Mouse (Mus musculus): Measurements from ENCODE around the gene Polr2f.

Polr2f gene

DNA sequence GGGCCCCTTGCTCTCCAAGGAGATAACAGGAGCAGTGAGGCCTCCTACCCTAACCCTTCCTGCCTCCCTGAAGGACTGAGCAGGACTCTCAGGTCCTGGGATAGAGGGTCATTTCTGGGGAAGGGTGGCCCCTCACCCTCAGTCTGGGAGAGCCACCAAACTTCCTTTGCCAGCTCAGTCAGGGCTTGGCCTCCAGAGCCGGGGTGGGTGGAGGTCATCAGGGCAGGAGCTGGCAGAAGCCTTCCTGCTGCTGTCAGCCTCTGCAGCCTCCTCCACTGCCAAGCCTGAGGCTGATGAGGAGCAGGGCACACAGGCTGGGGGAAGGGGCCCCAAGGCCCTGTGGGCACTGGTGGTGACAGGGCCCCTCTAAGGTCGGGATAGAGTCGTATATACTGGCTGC, 14.8 kb downstream of the Polr2f start:
- DNase-seq (ENCODE audit: low read depth, low spot score), result no peak

DNA sequence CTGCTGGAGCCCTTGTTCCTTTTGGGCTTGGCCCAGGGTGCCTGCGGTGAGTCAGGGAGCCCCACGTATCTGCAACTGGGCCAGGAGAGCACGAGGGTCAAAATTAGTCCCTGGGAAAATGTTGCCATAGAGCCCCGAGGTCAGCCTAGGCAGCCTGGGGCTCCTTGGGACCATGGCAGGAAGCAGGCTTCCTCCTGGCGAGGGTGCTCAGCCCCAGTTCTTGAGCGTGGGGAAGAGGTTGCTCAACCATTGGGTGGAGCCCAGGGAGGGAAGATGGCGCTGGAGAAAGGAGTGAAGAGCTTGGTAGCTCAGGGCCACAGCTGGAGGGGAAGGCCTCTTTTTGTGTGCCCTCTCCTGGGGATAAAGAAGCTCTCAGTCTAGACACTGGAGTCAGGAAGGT, 21.5 kb downstream of the Polr2f start:
- DNase-seq (ENCODE audit: low read depth, low spot score), result no peak

DNA sequence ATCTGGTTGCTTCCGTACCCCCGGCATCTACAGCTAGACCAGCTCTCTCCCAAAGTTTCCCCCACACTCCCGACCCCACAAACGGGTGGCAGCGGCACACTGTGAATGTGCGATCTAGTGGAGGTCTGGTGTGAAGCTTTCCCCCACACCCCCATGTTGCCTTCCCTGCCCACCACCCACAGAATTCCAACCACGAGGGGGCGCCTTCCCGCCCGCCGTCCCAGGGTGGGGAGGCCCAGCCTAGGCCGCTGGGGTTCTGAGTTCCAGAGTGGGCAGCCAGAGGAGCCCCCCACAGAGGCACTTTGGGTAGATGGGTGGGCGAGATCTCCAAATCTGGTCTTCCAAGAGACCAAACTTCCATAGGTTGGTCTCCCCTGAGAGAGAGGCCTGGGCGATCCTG, 22.0 kb downstream of the Polr2f start:
- DNase-seq (ENCODE audit: low read depth, low spot score), result no peak

DNA sequence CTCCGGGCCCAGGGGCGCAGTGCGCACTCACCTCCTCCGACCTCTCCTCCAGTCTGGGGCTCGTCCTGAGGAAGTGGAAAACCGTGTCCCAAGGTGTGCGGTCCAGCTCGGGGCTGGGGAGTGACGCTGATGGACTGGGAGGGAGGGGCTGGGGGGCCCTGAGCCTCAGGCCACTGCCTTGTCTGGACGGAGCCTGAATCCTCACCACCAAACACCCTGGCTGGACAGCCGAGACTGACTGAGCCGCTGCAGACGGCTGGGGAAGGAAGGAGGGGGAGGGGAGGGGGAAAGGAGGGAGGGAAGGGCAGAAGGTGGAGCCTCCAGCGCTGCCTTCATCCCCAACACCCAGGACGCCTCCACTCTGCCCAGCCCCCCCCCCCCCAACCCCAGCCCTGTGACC, 23.4 kb downstream of the Polr2f start:
- no peak for DNase-seq (ENCODE audit: low read depth, low spot score)

DNA sequence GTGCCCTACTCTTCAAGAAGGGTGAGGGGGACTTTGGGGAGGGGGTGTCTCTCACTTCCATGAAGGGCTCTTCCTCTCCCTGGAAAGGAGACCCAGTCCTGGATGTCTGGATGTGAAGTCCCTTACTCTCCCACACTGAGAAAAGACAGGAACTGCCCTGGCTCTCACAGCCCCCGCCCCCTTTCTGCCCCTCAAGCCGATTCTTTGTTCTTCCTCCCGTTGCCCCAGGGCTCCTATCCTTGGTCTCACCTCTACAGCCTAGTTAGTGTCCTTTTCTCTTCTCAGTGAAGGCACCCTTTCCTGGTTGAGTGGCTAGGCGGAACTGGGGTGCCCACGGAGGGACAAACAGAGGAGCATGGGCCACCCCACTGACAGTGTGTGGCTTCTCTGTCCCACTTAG, 24.3 kb downstream of the Polr2f start, which contains the start of gene Sox10:
TSS of gene Sox10 (minus strand) at position 101 of the 400 bp plus-strand sequence.
- no peak for DNase-seq (ENCODE audit: low read depth, low spot score)

DNA sequence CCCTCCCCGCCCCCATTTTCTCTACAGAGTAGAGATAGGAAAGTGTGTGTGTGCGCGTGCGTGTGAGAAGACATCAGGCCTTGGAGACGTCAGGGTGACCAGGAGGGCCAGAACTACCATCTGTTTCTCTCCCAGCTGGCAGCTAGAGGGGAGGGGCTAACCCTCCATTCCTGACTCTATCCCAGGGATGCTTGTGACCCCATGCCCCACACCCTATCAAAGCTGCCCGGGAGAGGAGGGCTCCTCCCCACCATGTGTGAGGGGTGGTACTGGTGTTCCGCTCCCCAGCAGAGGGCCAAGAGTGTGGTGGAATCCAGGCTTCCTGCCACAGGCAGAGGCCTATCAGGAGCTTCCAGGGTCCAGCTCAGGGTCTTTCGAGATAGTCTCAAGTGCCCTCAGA, 25.9 kb downstream of the Polr2f start:
- DNase-seq (ENCODE audit: low read depth, low spot score), result no peak

DNA sequence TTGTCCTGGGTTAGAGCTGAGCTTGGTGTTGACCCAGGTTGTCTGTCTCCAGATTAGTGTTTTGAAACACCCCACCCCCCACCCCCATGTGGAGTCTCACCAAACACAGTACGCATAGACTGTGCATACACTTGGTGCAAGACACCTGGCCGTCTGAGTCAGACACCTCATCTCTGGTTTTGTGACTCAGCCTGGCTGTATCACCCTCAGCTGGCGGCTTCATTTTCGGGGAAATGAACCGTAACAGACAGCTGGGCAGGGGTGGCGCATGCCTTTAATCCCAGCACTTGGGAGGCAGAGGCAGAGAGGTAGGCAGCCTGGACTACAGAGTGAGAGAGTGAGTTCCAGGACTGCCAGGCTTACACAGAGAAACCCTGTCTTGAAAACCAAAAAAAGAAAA, 36.1 kb downstream of the Polr2f start:
- no peak for DNase-seq (ENCODE audit: low read depth, low spot score)

- no peak for DNase-seq (ENCODE audit: low read depth, low spot score)
Measured at GRCm38 (mm10) chr15:79185213-79185612, 44.4 kb downstream of the Polr2f start.

DNA sequence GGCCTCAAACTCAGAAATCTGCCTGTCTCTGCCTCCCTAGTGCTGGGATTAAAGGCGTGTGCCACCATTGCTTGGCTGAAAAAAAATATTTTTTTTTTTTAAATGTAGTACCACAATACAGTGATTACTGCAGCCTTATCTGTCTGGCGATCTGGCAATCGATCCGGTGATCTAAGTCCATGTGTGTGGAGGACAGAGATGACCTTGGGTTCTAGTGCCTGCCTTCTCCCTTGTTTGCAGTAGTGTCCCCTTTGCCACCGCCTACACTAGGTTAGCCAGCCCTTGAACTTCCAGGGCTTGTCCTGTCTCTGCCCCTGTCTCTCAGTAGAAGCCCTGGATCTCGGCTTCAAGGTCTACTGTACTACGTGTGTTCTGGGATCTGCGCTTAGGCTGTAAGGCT, 47.0 kb downstream of the Polr2f start:
- no peak for DNase-seq (ENCODE audit: low read depth, low spot score)

- no peak for DNase-seq (ENCODE audit: low read depth, low spot score)
Measured at GRCm38 (mm10) chr15:79191426-79191825, 50.6 kb downstream of the Polr2f start.

GRCm38 (mm10) chr15:79192450-79192849, 51.6 kb downstream of the Polr2f start:
- no peak for DNase-seq (ENCODE audit: low read depth, low spot score)

DNA sequence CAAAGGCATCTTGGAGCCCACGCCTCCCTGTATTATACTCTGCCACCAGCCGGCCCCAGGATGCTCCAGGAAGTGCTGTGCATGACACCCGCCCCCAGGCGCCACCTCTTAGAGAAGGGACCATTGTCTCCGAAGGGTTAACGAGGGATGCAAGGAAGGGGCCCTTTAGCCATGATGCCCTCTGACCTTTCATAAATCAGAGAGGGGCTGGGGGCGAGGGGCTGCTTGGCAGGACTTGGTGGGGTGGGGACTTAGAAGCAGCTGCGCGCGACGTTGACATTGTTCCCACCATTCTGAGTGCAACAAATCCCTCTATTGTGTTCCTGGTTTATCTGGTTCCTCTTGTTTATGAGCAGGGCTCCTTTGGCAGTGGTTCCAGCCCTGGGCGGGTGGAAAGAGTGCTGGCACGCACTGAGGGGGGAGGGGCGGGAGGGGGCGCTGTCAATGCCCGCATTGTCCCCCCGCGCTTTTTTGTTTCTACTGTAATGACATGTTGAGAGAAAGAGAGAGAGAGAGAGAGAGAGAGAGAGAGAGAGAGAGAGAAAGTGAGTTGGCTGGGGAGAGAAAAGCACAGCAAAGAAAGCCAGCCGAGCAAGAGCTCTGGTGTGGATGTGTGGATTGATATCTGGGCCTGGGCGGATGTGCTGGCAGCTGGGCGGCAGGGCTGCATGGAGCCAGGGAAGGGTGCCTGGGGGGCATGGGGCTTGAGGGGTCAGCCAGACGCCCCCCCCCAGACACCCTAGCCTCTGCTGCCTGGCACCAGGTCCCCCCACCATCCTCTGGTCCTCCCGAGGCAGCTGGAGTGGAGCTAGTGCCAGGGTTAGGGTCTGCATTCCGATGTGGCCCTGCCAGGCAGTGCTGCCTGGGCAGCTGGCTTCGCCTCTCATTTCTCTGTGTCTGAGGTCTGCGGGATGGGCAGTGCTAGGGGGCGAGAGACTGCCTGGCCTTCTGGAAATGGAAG, 52.4 kb downstream of the Polr2f start:
- DNase-seq (ENCODE audit: low read depth, low spot score), result peak; percentile 34

DNA sequence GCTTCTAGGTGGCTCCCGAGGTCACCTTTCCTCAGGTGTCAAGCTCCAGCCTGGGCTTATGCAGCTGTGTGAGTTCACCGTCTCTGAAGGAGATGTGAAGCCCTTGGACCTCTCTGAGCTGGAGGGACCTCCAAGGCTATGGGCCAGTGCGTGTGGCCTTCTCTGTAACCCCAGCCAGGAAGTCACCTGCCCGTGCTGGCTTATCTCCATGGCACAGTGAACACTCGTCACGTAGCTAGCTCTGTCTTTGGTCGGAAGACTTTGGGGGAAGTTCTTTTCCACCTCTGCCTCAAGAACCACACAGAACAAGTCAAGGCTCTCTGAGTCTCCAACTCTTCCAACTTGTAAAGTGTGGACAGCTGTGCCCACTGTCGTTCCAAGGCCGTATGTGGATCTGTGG, 53.2 kb downstream of the Polr2f start:
- DNase-seq (ENCODE audit: low read depth, low spot score), result no peak

GRCm38 (mm10) chr15:79194946-79195345, 54.1 kb downstream of the Polr2f start:
- DNase-seq (ENCODE audit: low read depth, low spot score), result no peak

GRCm38 (mm10) chr15:79195492-79195891, 54.7 kb downstream of the Polr2f start:
- DNase-seq (ENCODE audit: low read depth, low spot score), result no peak

GRCm38 (mm10) chr15:79199390-79199976, 58.7 kb downstream of the Polr2f start:
- no peak for DNase-seq (ENCODE audit: low read depth, low spot score)

Data from embryo, embryonic 11.5 days (tissue).